Mouse (Mus musculus) midbrain, embryonic 11.5 days (tissue): ENCODE data around the gene Hfe. TPM values are rescaled to one million over a fixed set of nuclear protein-coding genes. Genes with fewer than 3 reads are reported as not detected.

Source experiments
- ATAC-seq: fragments of 200-750 bp; cut with Nextera tagmentation; 2 replicates; pipeline ENCODE4 v1.8.0; 2017; ENCODE audit warnings: moderate TSS enrichment, moderate library complexity; ENCODE audit not compliant: low FRiP score
- DNase-seq: peaks from one replicate; pipeline ENCODE4 v3.0.0; 2015; ENCODE audit warnings: low spot score; ENCODE audit errors: missing footprints
- H3K27ac ChIP-seq: fragments of 300-500 bp; sonication (generic); 2 replicates; pipeline ENCODE4 v1.5.1; 2014; ENCODE audit warnings: low read depth, low read length
- H3K27me3 ChIP-seq: fragments of 300-500 bp; sonication (generic); 2 replicates; pipeline ENCODE4 v1.6.1; 2014; ENCODE audit warnings: mild to moderate bottlenecking, low read length, moderate library complexity, mixed read lengths; ENCODE audit not compliant: control insufficient read depth, insufficient read depth
- H3K36me3 ChIP-seq: fragments of 300-500 bp; sonication (generic); 2 replicates; pipeline ENCODE4 v1.6.1; 2014; ENCODE audit warnings: mild to moderate bottlenecking, low read length, moderate library complexity, mixed read lengths; ENCODE audit not compliant: control insufficient read depth, insufficient read depth
- H3K4me1 ChIP-seq: fragments of 300-500 bp; sonication (generic); 2 replicates; pipeline ENCODE4 v1.6.1; 2014; ENCODE audit warnings: low read length; ENCODE audit not compliant: control insufficient read depth, insufficient read depth
- H3K4me2 ChIP-seq: fragments of 300-500 bp; sonication (generic); 2 replicates; pipeline ENCODE4 v1.6.1; 2014; ENCODE audit warnings: mild to moderate bottlenecking, moderate library complexity
- H3K4me3 ChIP-seq: fragments of 300-500 bp; sonication (generic); 2 replicates; pipeline ENCODE4 v1.5.1; 2014; ENCODE audit warnings: low read depth, low read length
- H3K9ac ChIP-seq: fragments of 300-500 bp; sonication (generic); 2 replicates; pipeline ENCODE4 v1.6.1; 2014; ENCODE audit warnings: low read length
- H3K9me3 ChIP-seq: fragments of 300-500 bp; sonication (generic); 2 replicates; pipeline ENCODE4 v1.6.1; 2016; ENCODE audit warnings: low read length; ENCODE audit not compliant: control insufficient read depth
- WGBS: fragments of 180-500 bp; shearing (Covaris S2); extraction: QIAGEN DNeasy Blood & Tissue Kit; methylation state at CpG from one replicate; pipeline ENCODE4 v1.1.7; 2014; 5-methylcytosine and 5-hydroxymethylcytosine counted together
- polyA plus RNA-seq: library from polyadenylated mRNA; unstranded; fragments of >200 nt; fragmentation: Nextera tagmentation; extraction: Ambion mirVana; gene quantifications from 2 replicates; pipeline ENCODE4 v1.2.1, GENCODE M21; 2014

The Hfe gene
- polyA plus RNA-seq, 1 experiment from 2014 or later = 2.7 TPM

GRCm38 (mm10) chr13:23696061-23696474, 14.6 kb downstream of the Hfe start:
- peaks cover 6% of the 10 kb centered on the region; the same call in 1 of the 2 replicates for H3K4me1 ChIP-seq
- no peak overlapping the region for H3K9ac ChIP-seq
- H3K27me3 ChIP-seq = no peaks in the 10 kb centered on the region
- H3K4me3 ChIP-seq = no peak overlapping the region
- DNase-seq (no peak), ATAC-seq (no peak)
- no peaks in the 10 kb centered on the region for H3K9me3 ChIP-seq
- H3K4me2 ChIP-seq = no peak overlapping the region
- no peak overlapping the region for H3K27ac ChIP-seq
- H3K36me3 ChIP-seq = no peaks in the 10 kb centered on the region
- WGBS = 61% methylated on average over 15 of the region's 15 CpGs

GRCm38 (mm10) chr13:23695514-23695913, 15.1 kb downstream of the Hfe start, which contains the start of gene Hist1h1t:
TSS of gene Hist1h1t (plus strand) at chr13:23695814.
- no peak for ATAC-seq
- Histone ChIP-seq H3K4me2 (no peak within 1 kb of the TSS), H3K9ac (no peak within 1 kb of the TSS), H3K27me3 (no peaks in the 10 kb centered on the region), H3K36me3 (no peaks in the 10 kb centered on the region), H3K27ac (no peak within 1 kb of the TSS), H3K4me3 (no peak within 1 kb of the TSS), H3K4me1 (peaks cover 6% of the 10 kb centered on the region; the same call in 1 of the 2 replicates), H3K9me3 (no peaks in the 10 kb centered on the region)
- DNase-seq = no peak
- 51% methylated on average over 13 of the region's 13 CpGs for WGBS

GRCm38 (mm10) chr13:23694956-23695355, 15.7 kb downstream of the Hfe start:
- Histone ChIP-seq H3K4me3 (no peak overlapping the region), H3K27ac (no peak overlapping the region), H3K27me3 (no peaks in the 10 kb centered on the region), H3K4me1 (peaks cover 6% of the 10 kb centered on the region; the same call in 1 of the 2 replicates), H3K9me3 (no peaks in the 10 kb centered on the region), H3K4me2 (no peak overlapping the region), H3K9ac (no peak overlapping the region), H3K36me3 (no peaks in the 10 kb centered on the region)
- WGBS = 94% methylated on average over 9 of the region's 9 CpGs
- DNase-seq (no peak), ATAC-seq (no peak)

DNA sequence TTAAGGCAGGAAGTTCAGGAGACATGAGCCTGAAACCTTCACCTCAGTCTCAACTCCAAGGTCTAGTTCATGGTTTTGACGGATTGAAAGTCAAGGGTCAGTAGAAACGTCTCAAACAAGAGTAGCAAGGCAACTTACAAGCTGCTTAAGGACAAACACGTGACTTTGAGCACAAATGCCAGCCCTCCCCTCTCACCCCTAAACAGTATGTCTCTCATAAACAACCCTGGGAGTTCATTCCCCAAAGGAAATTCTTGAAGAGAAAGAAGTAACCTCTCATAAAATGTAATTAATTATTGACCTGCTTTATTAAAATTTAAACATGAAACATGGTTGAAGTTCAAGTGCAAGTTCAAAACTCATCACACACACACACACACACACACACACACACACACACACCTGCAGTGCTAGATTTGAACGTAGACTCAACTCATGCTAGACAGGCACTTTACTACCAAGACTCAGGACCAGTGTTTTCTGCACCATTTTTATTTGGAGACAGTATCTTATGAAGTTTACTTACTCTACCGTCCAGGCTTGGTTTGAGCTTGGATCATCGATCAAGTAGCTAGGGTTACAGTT, 16.7 kb downstream of the Hfe start:
- H3K27me3 ChIP-seq = no peaks in the 10 kb centered on the region
- no peak overlapping the region for H3K4me2 ChIP-seq
- 86% methylated on average over 6 of the region's 6 CpGs for WGBS
- no peak overlapping the region for H3K9ac ChIP-seq
- ATAC-seq (no peak), DNase-seq (no peak)
- no peak overlapping the region for H3K27ac ChIP-seq
- H3K4me3 ChIP-seq = no peak overlapping the region
- H3K4me1 ChIP-seq = peaks cover 4% of the 10 kb centered on the region; the same call in 1 of the 2 replicates
- H3K36me3 ChIP-seq = no peaks in the 10 kb centered on the region
- no peaks in the 10 kb centered on the region for H3K9me3 ChIP-seq

GRCm38 (mm10) chr13:23689459-23689858, 21.2 kb downstream of the Hfe start:
- Histone ChIP-seq H3K36me3 (no peaks in the 10 kb centered on the region), H3K27me3 (no peaks in the 10 kb centered on the region), H3K9ac (no peak overlapping the region), H3K4me3 (no peak overlapping the region), H3K9me3 (no peaks in the 10 kb centered on the region), H3K4me2 (no peak overlapping the region), H3K4me1 (peaks cover 2% of the 10 kb centered on the region; the same call in 1 of the 2 replicates), H3K27ac (no peak overlapping the region)
- DNase-seq (no peak), ATAC-seq (no peak)
- 69% methylated on average over 2 of the region's 2 CpGs for WGBS

DNA sequence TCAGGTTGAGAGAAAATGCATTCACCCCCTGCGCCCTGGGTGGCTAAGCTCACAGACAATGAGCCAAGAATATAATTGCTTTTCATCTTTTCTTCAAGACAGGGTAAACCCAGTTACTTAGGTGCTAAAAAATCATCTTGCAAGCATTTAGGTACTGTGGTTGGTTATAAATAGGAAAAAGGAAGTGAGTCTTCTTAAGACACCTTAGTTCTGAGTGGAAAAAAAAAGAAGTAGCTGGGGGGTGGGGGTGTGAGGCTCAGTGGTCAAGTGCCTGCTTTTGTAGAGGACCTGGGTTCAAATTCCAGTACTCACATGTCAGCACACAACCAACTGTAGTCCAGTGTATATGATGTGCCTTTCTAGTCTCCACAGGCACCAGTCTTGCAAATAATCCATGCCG, 21.7 kb downstream of the Hfe start:
- Histone ChIP-seq H3K27me3 (no peaks in the 10 kb centered on the region), H3K9ac (no peak overlapping the region), H3K27ac (no peak overlapping the region), H3K36me3 (no peaks in the 10 kb centered on the region), H3K4me3 (no peak overlapping the region), H3K4me2 (no peak overlapping the region), H3K9me3 (no peaks in the 10 kb centered on the region), H3K4me1 (peaks cover 2% of the 10 kb centered on the region; the same call in 1 of the 2 replicates)
- ATAC-seq = no peak
- DNase-seq = no peak
- 89% methylated on average over 2 of the region's 2 CpGs for WGBS

DNA sequence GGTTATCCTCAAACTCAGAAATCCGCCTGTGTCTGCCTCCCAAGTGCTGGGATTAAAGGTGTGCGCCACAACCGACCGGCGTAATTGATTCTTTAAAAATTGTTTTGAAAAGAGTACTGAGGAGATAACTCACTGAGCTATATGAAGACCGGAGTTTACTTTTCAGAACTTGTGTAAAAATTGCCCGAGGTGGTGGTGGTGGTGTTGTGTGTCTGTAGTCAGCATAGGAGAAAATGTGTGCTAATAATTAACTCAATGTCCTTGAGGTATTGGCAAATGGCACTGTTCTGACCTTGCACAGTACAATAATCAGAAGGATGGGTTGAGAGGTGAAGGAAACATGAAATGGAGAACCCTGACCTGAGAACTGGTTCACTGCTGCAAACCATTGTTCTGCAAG, 22.7 kb downstream of the Hfe start:
- Histone ChIP-seq H3K36me3 (no peaks in the 10 kb centered on the region), H3K27me3 (no peaks in the 10 kb centered on the region), H3K4me2 (no peak overlapping the region), H3K27ac (no peak overlapping the region), H3K4me1 (peaks cover 5% of the 10 kb centered on the region; the same call in 1 of the 2 replicates), H3K4me3 (no peak overlapping the region), H3K9ac (no peak overlapping the region), H3K9me3 (no peaks in the 10 kb centered on the region)
- ATAC-seq = no peak
- WGBS = 92% methylated on average over 7 of the region's 7 CpGs
- peak; percentile 73 for DNase-seq

- no peak overlapping the region for H3K9ac ChIP-seq
- H3K9me3 ChIP-seq = no peaks in the 10 kb centered on the region
- no peak overlapping the region for H3K4me2 ChIP-seq
- WGBS = 84% methylated on average over 4 of the region's 4 CpGs
- peaks cover 11% of the 10 kb centered on the region for H3K4me1 ChIP-seq
- no peak overlapping the region for H3K27ac ChIP-seq
- no peaks in the 10 kb centered on the region for H3K36me3 ChIP-seq
- DNase-seq (peak; percentile 75), ATAC-seq (no peak)
- H3K27me3 ChIP-seq = no peaks in the 10 kb centered on the region
- no peak overlapping the region for H3K4me3 ChIP-seq
Measured at GRCm38 (mm10) chr13:23687181-23687580, 23.5 kb downstream of the Hfe start.

- Histone ChIP-seq H3K9me3 (no peaks in the 10 kb centered on the region), H3K27ac (peak overlapping the region; percentile 95), H3K27me3 (no peaks in the 10 kb centered on the region), H3K4me2 (peak overlapping the region; percentile 65), H3K4me1 (peaks cover 11% of the 10 kb centered on the region), H3K4me3 (peak overlapping the region; percentile 41), H3K9ac (peak overlapping the region; percentile 76), H3K36me3 (no peaks in the 10 kb centered on the region)
- no peak for ATAC-seq
- WGBS = 60% methylated on average over 4 of the region's 4 CpGs
- DNase-seq = peak; percentile 88
Measured at GRCm38 (mm10) chr13:23685966-23686365, 24.7 kb downstream of the Hfe start.
